Mouse (Mus musculus) limb, embryonic 11.5 days (tissue): ENCODE measurements around the gene Pcdh9. TPM values are rescaled to one million over a fixed set of nuclear protein-coding genes. Genes with fewer than 3 reads are reported as not detected.

ENCODE experiments used
- ATAC-seq: fragments of 200-750 bp; cut with Nextera tagmentation; 2 replicates; pipeline ENCODE4 v1.8.0; 2017; ENCODE audit warnings: low read depth; ENCODE audit not compliant: insufficient number of reproducible peaks, low FRiP score, low TSS enrichment
- DNase-seq: peaks from one replicate; pipeline ENCODE4 v3.0.0-alpha.2; 2015; ENCODE audit warnings: low spot score
- H3K27ac ChIP-seq: fragments of 300-500 bp; sonication (generic); replicated peaks from 2 replicates; pipeline ENCODE4 v1.5.1; 2014; ENCODE audit warnings: low read depth, mild to moderate bottlenecking, low read length
- H3K27me3 ChIP-seq: fragments of 300-500 bp; sonication (generic); 2 replicates; pipeline ENCODE4 v1.6.1; 2014; ENCODE audit warnings: mild to moderate bottlenecking, low read length, mixed read lengths; ENCODE audit not compliant: control insufficient read depth, insufficient read depth
- H3K36me3 ChIP-seq: fragments of 300-500 bp; sonication (generic); 2 replicates; pipeline ENCODE4 v1.6.1; 2014; ENCODE audit warnings: mild to moderate bottlenecking, low read length, moderate library complexity, mixed read lengths; ENCODE audit not compliant: control insufficient read depth, insufficient read depth
- H3K4me1 ChIP-seq: fragments of 300-500 bp; sonication (generic); 2 replicates; pipeline ENCODE4 v1.6.1; 2014; ENCODE audit warnings: low read length, mixed read lengths; ENCODE audit not compliant: control insufficient read depth, insufficient read depth
- H3K4me2 ChIP-seq: fragments of 300-500 bp; sonication (generic); 2 replicates; pipeline ENCODE4 v1.6.1; 2014; ENCODE audit warnings: low read depth, mild to moderate bottlenecking, moderate library complexity; ENCODE audit not compliant: severe bottlenecking
- H3K4me3 ChIP-seq: fragments of 300-500 bp; sonication (generic); 2 replicates; pipeline ENCODE4 v1.5.1; 2014; ENCODE audit warnings: low read depth, low read length
- H3K9ac ChIP-seq: fragments of 300-500 bp; sonication (generic); 2 replicates; pipeline ENCODE4 v1.6.1; 2014; ENCODE audit warnings: mild to moderate bottlenecking, low read length
- H3K9me3 ChIP-seq: fragments of 300-500 bp; sonication (generic); 2 replicates; pipeline ENCODE4 v1.6.1; 2016; ENCODE audit warnings: low read length; ENCODE audit not compliant: control insufficient read depth
- WGBS: fragments of 180-500 bp; shearing (Covaris S2); extraction: QIAGEN DNeasy Blood & Tissue Kit; methylation state at CpG from one replicate; pipeline ENCODE4 v1.1.7; 2014; 5-methylcytosine and 5-hydroxymethylcytosine counted together
- polyA plus RNA-seq: library from polyadenylated mRNA; unstranded; fragments of >200 nt; fragmentation: Nextera tagmentation; extraction: Ambion mirVana; gene quantifications from 2 replicates; pipeline ENCODE4 v1.2.1, GENCODE M21; 2014

The Pcdh9 gene
- polyA plus RNA-seq, 1 experiment from 2014 or later = 17.2 TPM

DNA sequence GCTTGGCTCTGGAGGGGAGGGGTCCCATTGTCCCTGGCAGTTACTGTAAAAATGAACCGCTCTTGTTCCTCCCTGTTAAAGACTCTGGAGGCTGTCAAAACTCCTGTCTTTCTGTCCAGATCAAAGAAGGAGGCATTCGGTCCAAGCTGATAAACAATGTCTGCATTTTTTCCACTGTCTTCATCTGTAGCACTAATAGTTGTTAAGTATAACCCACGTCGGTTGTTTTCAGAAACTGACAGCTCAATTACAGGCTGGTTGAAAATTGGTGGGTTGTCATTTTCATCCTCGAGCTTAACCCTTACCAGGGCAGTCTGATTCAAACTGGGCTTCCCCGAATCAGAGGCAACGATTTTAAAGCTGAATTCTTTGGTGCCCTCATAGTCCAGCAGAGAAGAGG, 3.4 kb downstream of the Pcdh9 start:
- no peak for DNase-seq
- Histone ChIP-seq H3K27me3 (peaks cover 4% of the 10 kb centered on the region; the same call in 1 of the 2 replicates), H3K36me3 (no peaks in the 10 kb centered on the region), H3K4me3 (no peak overlapping the region), H3K4me1 (no peaks in the 10 kb centered on the region), H3K27ac (no peak overlapping the region), H3K9me3 (no peaks in the 10 kb centered on the region), H3K9ac (no peak overlapping the region), H3K4me2 (no peak overlapping the region)
- ATAC-seq = no peak
- WGBS = 74% methylated on average over 7 of the region's 7 CpGs

DNA sequence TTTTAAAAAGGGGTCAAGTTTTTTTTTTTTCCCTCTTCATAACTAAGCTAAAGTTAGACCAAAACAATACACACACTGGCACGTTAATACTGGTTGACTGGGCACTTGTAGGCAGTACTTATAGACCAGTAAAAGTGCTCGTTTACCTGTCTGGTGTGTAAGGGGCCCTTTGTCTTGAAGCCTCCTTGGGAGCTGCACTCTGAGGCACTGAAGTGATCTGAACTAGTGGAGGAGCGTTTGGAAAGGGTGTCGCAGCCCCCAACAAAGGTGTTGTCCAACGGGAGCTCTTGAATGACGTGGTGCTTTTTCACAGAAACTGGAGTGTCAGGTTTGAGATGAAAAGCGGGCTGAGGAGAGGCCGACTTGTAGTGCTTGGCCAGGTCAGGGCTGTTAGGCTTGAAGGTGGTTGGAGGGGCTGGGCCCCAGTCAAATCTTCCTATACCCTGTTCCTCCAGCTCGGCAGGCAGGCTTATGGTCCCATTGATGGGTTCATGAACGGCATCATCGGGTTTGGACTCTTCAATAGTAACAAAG, 4.9 kb downstream of the Pcdh9 start:
- DNase-seq = no peak
- no peak overlapping the region for H3K4me3 ChIP-seq
- no peaks in the 10 kb centered on the region for H3K36me3 ChIP-seq
- no peak for ATAC-seq
- H3K27ac ChIP-seq = no peak overlapping the region
- H3K9me3 ChIP-seq = no peaks in the 10 kb centered on the region
- no peak overlapping the region for H3K4me2 ChIP-seq
- no peak overlapping the region for H3K9ac ChIP-seq
- peaks cover 4% of the 10 kb centered on the region; the same call in 1 of the 2 replicates for H3K27me3 ChIP-seq
- WGBS = 85% methylated on average over 11 of the region's 11 CpGs
- H3K4me1 ChIP-seq = no peaks in the 10 kb centered on the region

GRCm38 (mm10) chr14:93884467-93884866, 6.0 kb downstream of the Pcdh9 start:
- 14% methylated on average over 2 of the region's 2 CpGs for WGBS
- DNase-seq = peak; percentile 68
- ATAC-seq = no peak
- Histone ChIP-seq H3K9me3 (no peaks in the 10 kb centered on the region), H3K4me1 (no peaks in the 10 kb centered on the region), H3K36me3 (no peaks in the 10 kb centered on the region), H3K4me3 (no peak overlapping the region), H3K27me3 (peaks cover under 1% of the 10 kb centered on the region; the same call in 1 of the 2 replicates), H3K9ac (no peak overlapping the region), H3K27ac (no peak overlapping the region), H3K4me2 (no peak overlapping the region)

DNA sequence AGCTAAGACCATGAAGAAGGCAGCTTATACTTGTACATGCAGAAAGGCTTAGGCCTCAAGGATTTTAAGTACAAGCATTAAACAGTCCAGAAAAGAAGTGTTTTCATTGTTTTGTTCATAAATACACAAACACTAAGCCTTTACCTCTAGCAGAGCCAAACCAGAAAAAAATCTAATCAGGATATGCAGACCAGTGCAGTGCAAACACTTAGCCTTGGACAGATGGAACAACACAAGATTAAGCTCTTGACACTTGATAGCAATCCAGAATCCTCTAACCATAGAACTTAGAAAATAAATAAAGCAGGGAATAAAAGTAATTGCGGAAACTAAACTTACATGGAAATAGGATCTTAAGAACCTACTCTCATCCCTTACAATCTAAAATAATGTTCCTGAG, 10.4 kb downstream of the Pcdh9 start:
- H3K4me1 ChIP-seq = no peaks in the 10 kb centered on the region
- no peak overlapping the region for H3K9ac ChIP-seq
- H3K36me3 ChIP-seq = no peaks in the 10 kb centered on the region
- WGBS = 91% methylated on average over 1 of the region's 1 CpGs
- no peak overlapping the region for H3K4me3 ChIP-seq
- ATAC-seq (no peak), DNase-seq (no peak)
- no peak overlapping the region for H3K27ac ChIP-seq
- no peaks in the 10 kb centered on the region for H3K27me3 ChIP-seq
- H3K9me3 ChIP-seq = no peaks in the 10 kb centered on the region
- H3K4me2 ChIP-seq = no peak overlapping the region

DNA sequence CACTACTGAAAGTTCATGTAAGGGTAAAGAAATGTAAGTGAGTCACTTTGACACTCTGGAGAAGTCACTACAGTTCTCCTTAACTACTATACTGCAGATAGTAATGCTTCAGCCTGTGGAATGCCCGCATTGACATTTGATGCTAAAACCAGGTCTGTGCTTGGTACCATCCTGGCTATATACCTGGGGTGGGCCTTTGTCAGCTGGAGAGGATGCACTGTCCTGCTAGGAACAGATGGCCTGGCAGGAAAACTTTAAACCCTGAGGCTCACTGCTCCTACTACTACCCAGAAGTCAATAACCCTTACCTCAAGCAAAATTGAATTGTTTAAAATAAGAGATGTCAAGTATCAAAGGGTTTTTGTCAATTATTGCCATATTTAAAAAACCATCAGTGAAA, 14.5 kb downstream of the Pcdh9 start:
- DNase-seq (no peak), ATAC-seq (no peak)
- Histone ChIP-seq H3K27me3 (no peaks in the 10 kb centered on the region), H3K27ac (no peak overlapping the region), H3K36me3 (no peaks in the 10 kb centered on the region), H3K4me2 (no peak overlapping the region), H3K9ac (no peak overlapping the region), H3K4me1 (no peaks in the 10 kb centered on the region), H3K4me3 (no peak overlapping the region), H3K9me3 (no peaks in the 10 kb centered on the region)
- 92% methylated on average over 1 of the region's 1 CpGs for WGBS

- Histone ChIP-seq H3K4me2 (no peak overlapping the region), H3K9ac (no peak overlapping the region), H3K4me3 (no peak overlapping the region), H3K9me3 (no peaks in the 10 kb centered on the region), H3K36me3 (no peaks in the 10 kb centered on the region), H3K4me1 (no peaks in the 10 kb centered on the region), H3K27ac (no peak overlapping the region), H3K27me3 (no peaks in the 10 kb centered on the region)
- ATAC-seq (no peak), DNase-seq (no peak)
Measured at GRCm38 (mm10) chr14:93868211-93868610, 22.3 kb downstream of the Pcdh9 start.

DNA sequence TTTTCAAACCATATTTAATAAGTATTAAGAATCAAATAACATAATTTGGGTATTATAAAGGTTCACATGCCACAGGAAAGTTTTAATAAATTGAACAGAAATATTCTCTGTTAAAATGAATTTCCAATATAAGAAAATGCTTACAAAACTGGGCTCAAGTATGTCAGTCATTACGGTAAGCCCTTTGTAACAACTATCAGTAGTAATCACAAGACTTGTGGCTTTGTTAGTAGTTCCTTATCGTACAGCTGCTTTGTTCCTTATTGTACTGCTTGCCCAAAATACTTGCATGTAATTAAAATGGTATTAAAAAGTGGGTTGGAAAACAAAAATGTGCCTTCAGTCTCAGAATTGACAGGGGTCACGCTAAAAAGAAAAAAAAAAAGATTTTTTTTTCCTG, 32.4 kb downstream of the Pcdh9 start:
- 87% methylated on average over 3 of the region's 3 CpGs for WGBS
- no peak for ATAC-seq
- Histone ChIP-seq H3K4me3 (no peak overlapping the region), H3K9me3 (no peaks in the 10 kb centered on the region), H3K27ac (no peak overlapping the region), H3K4me2 (no peak overlapping the region), H3K9ac (no peak overlapping the region), H3K27me3 (no peaks in the 10 kb centered on the region), H3K36me3 (no peaks in the 10 kb centered on the region), H3K4me1 (no peaks in the 10 kb centered on the region)
- DNase-seq = no peak

DNA sequence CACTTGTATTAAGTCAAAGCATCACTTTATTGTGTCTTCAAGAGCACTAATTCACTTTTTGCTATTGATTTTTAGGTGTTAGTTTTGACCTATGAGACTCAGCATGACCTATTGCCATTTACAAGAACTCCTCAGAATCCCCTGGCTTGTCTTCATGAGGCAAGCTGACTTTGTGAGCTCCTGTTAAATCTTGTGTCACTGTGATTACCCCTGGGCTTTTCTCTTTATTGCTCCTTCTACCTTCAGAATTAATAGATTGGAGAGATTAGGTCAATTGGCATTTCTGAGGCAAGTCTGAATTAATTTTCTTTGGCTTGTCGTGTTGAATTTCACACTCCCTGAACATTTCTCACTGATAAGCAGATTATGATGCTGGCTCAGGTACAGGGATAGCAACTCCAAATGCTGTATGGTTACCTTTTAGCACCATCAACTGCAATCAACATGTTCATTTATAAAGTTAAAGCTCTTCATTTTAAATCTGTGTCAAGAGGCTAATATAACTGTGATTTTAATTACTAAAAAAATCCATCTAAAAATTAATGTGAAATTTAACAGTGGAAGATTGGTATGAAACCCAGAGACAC, 44.3 kb downstream of the Pcdh9 start:
- Histone ChIP-seq H3K9ac (no peak overlapping the region), H3K27me3 (no peaks in the 10 kb centered on the region), H3K4me2 (no peak overlapping the region), H3K36me3 (no peaks in the 10 kb centered on the region), H3K4me3 (no peak overlapping the region), H3K4me1 (no peaks in the 10 kb centered on the region), H3K27ac (no peak overlapping the region), H3K9me3 (no peaks in the 10 kb centered on the region)
- 64% methylated on average over 1 of the region's 1 CpGs for WGBS
- ATAC-seq (no peak), DNase-seq (no peak)
